Mouse (Mus musculus) spleen, adult 2 months (tissue): ENCODE results near the gene Pced1b.

Experiments used
- CTCF ChIP-seq: fragments of 200-500 bp; IDR thresholded peaks from 2 replicates; pipeline ENCODE4 v1.5.1; 2011; ENCODE audit warnings: mild to moderate bottlenecking, inconsistent platforms; ENCODE audit not compliant: insufficient read depth, insufficient read length, insufficient replicate concordance; ENCODE audit errors: extremely low read depth
- POLR2A ChIP-seq: fragments of 200-500 bp; IDR thresholded peaks from 2 replicates; pipeline ENCODE4 v1.6.1; 2011; ENCODE audit warnings: low read depth, low read length, inconsistent platforms

GRCm38 (mm10) chr15:97348566-97349315 lies 101.8 kb downstream of the Pced1b start:
- TF ChIP-seq POLR2A, result no peak
- TF ChIP-seq CTCF, result no peak
